In the genomic region with DNA sequence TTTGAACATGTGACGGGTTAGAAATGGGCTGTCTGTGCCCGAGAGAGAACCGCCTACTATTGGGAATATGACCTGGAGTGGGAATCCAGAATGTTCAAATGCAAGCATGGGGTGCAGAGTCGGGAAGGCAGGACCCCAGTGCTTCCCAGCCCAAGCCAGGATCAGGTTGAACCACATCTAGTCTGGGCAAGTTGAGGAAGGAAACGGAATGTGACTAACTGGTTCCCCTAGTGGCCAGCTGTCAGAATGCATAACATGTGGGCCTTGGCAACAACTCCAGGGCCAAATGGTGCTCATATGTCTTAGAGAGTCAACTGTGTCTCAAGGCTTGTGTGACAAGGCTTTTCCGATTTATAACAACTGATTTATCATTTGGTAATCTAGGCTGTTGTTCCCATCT, we compare ENCODE assay signal across 8 mouse cellular contexts.
DNase-seq lines count a peak whose midpoint lies in the region.

No protein-coding gene starts in this region.

- DNase-seq in heart, postnatal 10 days, result peak; percentile 34 to 48
- DNase-seq in heart, postnatal 25 days (ENCODE audit: low spot score), result no peak
- DNase-seq in right cerebral cortex, adult 2 months (ENCODE audit: low spot score in 2 of 2), result peak; percentile 57 to 59
- no peak for DNase-seq in right cerebral cortex, postnatal 36 days (ENCODE audit: low spot score in 2 of 2)
- peak; percentile 74 for DNase-seq in brain, adult 2 months (ENCODE audit: low read depth, low spot score)
- peak; percentile 12 for DNase-seq in hindlimb bud, embryonic 11.5 days (ENCODE audit: extremely low spot score, low read depth, low spot score)
- DNase-seq in mesoderm, embryonic 11.5 days (ENCODE audit: low read depth, low spot score), result peak; percentile 64
- DNase-seq in c-Kit-positive CD71-positive TER-119-positive erythroid progenitor cells, embryonic 14.5 days (ENCODE audit: low spot score), result no peak

- intact Hi-C loops in heart, postnatal 10 days (cut with DNase I), result no loop called here
- intact Hi-C loops in heart, postnatal 25 days (cut with DNase I), result no loop called here

Comparison
In these comparisons a context has a peak if more than half of its experiments do, and no peak if none do; other contexts are left out.
1. DNase-seq: peak in heart, postnatal 10 days (2 of 2), right cerebral cortex, adult 2 months (2 of 2), brain, adult 2 months (single experiment), hindlimb bud, embryonic 11.5 days (single experiment) and mesoderm, embryonic 11.5 days (single experiment); none in heart, postnatal 25 days (single experiment), right cerebral cortex, postnatal 36 days (0 of 2) and c-Kit-positive CD71-positive TER-119-positive erythroid progenitor cells, embryonic 14.5 days (single experiment).